Mouse (Mus musculus): Measurements from ENCODE around the gene Gm960.

Gene Gm960

GRCm38 (mm10) chr19:4698205-4698677 lies at the start of gene Gm960:
Gm960 (minus strand) TSS chr19:4698668.
- peak; percentile 62 for DNase-seq

- DNase-seq: no peak
Observed at GRCm38 (mm10) chr19:4747631-4748312, 49.3 kb upstream of the Gm960 start.

DNA sequence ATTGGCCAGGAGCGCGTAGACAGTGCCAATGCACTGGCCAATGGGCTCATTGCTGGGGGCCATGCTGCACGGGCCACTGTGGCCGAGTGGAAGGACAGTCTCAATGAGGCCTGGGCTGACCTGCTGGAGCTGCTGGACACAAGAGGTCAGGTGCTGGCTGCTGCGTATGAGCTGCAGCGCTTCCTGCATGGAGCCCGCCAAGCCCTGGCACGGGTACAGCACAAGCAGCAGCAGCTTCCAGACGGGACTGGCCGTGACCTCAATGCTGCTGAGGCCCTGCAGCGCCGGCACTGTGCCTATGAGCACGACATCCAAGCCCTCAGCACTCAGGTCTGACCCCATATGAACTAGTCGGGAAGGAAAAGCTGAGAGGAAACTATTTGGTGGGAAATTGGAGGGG lies 48.1 kb upstream of the Gm960 start:
- DNase-seq: no peak

DNA sequence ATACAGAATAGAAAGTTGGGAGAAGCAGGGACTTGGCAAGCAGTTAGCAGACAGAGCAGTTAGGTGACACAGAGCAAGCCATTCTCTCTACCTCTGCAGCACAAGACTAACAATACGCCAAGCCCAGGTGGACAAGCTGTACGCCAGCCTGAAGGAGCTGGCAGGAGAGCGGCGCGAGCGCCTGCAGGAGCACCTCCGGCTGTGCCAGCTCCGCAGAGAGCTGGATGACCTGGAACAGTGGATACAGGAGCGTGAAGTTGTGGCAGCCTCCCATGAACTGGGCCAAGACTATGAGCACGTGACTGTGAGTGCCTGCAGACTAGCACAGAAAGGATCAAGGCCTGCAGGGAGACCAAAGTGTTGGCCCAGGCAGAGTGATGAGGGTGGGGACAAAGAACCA lies 47.2 kb upstream of the Gm960 start:
- peak; percentile 24 for DNase-seq

DNA sequence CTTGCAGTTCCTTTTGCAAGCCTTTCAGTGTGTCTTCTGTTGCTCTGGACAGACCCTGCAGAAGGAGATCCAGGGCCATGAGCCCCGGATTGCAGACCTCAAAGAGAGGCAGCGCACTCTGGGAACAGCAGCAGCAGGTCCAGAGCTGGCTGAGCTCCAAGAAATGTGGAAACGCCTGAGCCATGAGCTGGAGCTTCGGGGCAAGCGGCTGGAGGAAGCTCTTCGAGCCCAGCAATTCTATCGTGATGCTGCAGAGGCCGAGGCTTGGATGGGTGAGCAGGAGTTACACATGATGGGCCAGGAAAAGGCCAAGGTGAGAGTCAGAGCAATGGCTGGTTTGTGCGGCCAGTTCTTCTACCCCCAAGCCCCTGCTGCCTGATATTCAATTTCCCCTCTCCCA lies 46.6 kb upstream of the Gm960 start:
- DNase-seq: no peak

- no peak for DNase-seq
Observed at GRCm38 (mm10) chr19:4744026-4744425, 45.6 kb upstream of the Gm960 start.

DNA sequence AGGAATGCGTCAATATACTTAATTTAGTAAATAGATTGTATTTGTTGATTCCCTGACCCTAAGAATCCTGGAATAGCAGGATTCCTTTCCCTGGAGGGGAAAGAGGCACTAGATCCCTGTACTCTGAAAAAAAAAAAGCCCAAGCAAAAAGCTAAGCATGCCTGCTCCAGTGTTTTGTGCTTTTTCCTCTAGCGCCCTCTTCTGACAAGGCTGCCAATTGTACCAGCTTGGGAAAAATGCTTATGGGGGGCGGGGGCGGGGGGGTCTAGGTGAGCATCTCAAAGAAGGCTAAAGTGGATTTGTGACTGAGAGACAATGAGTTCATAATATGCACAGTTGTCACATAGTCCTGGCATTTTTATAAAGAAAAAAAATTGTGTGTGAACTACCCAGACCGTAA lies 45.1 kb upstream of the Gm960 start:
- peak; percentile 35 for DNase-seq

- no peak for DNase-seq
Observed at GRCm38 (mm10) chr19:4742229-4742628, 43.8 kb upstream of the Gm960 start.

- DNase-seq: no peak
Observed at GRCm38 (mm10) chr19:4741482-4741881, 43.0 kb upstream of the Gm960 start.

DNA sequence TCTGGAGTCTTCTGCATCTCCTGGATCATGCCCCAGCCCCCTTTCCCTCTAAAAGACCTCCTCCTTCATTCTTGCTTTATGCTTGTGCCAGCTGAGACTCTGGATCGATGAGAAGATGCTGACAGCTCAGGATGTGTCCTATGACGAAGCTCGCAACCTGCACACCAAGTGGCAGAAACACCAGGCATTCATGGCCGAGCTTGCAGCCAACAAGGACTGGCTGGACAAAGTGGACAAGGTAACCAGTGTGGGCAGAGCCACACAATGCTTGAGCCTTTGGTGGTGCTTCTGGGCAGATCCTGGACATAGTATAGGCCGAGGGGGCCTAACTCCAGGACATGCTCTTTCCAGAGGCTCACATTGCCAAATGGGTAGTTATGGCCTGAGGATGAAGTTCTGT lies 41.3 kb upstream of the Gm960 start:
- no peak for DNase-seq

DNA sequence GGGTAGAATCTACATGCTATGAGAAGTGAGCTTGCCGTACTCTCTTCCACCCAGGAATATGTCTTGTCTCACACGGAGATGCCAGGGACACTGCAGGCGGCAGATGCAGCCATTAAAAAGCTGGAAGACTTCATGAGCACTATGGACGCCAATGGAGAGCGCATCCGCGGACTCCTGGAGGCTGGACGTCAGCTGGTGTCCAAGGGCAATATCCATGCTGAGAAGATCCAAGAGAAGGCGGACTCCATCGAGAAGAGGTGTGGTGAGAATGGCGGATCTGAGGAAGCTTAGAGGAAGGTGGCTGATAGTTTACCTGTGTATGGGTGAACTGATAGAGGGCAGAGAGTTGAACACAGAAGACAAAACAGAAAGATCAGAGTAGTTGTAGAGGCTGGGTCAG lies 40.6 kb upstream of the Gm960 start:
- no peak for DNase-seq

GRCm38 (mm10) chr19:4737866-4738265 lies 39.4 kb upstream of the Gm960 start:
- DNase-seq: no peak

DNA sequence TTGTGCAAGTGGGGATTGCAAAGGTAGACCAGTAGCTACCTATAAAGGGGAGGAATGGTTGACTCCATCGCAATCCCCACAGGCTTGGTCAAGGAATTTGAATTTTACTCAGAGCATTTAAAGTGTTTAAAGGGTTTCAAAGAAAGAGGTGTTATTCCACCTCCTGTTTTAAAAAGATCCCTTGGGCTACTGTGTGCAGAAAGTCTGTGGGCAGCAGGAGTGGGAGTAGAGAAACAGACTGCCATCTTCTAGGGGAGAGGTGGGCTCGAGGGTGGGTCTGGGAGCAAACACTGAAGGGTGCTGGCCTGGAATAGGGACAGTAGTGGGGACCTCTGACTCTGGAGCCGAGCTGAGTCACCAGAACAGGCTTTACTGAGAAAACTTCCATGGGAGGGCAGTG lies 34.6 kb upstream of the Gm960 start:
- no peak for DNase-seq

- DNase-seq: no peak
Observed at GRCm38 (mm10) chr19:4729186-4729585, 30.7 kb upstream of the Gm960 start.

DNA sequence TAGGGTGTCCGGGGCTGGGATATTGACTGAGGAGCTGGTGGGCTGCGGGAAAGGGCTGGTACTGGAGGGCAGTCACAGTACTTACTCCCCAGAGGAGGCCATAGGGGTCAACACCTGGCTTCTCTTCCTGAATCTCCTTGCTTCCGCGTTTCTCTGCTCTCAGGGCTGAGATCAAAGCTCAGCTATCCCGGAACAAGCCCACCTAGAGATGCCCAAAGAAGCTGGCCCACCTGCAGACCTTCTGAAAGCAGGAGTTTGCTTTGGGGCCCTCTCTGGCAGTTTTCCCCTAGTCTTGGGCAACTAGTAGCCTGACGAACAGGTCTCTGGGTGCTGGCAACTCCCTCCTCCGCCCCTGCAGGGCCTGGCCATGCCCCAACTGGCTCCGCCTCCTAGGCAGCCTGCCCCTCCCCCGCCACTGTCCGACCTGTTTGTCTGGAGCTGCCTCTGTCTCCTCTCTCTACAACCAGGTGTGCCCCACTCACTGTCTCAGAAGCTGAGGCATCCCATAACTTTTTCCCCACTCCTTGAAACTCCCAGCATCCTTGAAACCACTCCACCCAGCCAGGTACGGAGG lies 22.3 kb upstream of the Gm960 start:
- DNase-seq: peak; percentile 79

GRCm38 (mm10) chr19:4720112-4720511 lies 21.6 kb upstream of the Gm960 start:
- DNase-seq: no peak

DNA sequence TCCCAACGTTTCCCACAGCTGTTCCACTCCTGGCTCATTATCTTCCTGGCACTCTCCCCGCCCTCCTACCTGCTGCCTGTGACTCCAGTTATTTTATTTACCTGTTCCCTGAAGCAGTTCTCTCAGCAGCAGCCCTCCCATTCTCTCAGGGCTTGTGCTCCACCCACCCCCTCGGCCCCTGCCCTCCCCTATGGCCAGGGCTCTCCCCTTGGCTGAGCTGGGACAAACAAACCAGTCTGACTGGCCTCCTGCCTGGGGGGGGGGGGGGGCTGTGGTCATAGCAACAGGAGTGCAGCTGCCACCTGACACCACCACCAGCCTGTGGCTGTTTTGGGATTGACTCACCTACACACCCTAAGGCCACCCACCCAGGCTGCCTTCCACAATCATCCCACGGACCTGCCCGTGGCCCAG lies 20.9 kb upstream of the Gm960 start:
- peak; percentile 64 for DNase-seq

DNA sequence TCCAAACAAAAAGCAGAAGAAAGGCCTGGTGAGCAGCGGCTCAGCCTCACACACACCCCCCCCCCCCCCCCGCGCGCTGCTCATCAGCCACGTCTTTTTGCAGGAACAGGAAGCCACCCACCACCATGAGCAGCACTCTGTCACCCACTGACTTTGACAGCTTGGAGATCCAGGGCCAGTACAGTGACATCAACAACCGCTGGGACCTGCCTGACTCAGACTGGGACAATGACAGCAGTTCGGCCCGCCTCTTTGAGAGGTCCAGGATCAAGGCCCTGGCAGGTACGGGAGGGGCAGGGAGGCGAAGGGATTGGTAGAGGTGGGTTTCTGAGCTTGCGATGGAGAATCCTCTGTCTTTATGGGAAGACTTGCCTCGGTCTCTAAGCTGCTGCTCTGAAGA lies 20.2 kb upstream of the Gm960 start:
- no peak for DNase-seq

DNA sequence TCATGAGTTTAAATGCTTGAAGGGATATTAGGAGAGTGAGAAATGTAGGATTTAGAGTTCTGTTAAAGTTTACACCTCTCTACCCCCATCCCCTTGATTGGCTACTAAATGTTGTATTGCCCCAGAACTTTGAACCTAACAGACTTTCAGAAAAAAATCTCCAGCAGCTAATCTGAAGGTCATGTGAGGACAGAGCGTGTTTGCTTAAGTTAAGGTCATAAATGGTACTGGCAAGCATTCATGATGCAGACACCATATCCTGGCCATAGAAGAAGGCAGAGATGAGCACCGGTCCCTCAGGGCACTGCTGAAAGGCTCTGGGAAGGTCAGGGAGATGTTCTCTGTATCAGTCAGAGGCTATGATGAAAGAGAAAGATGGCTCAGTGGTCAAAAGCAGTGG lies 18.8 kb upstream of the Gm960 start:
- DNase-seq: peak; percentile 23

DNA sequence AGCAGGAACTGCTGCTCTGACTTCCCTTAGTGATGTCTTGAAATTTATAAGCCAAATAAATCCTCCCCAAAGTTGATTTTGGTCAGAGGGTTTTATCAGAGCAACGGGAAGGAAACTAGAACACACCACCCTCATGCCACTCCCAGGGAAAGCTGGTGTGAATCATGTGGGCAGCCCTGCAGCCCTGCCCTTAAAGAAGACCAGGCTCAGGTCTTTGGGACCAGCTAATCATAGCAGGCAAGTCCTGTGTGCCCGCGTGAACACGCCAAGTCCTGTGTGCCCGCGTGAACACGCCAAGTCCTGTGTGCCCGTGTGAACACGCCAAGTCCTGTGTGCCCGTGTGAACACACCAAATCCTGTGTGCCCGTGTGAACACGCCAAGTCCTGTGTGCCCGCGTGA lies 18.3 kb upstream of the Gm960 start:
- no peak for DNase-seq

DNA sequence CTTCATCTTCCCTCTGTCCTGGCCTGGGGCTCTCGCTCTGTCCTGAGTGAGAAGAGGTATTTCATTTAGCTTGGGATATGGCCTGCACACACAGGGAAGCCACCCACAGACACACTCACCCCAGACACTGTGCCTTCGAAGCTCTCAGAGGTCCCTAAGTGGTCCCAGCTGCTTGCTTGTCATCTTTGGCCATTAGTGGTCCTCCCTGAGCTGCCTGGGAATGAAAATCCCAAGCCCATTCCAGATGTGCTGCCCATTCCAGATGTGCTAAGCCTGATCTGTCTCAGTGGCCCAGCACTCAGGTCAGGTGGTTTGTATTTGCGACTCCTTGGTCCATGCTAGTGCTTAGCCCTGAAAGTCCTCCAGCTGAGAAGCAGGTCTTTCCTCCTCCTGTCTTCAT lies 15.4 kb upstream of the Gm960 start:
- no peak for DNase-seq

DNA sequence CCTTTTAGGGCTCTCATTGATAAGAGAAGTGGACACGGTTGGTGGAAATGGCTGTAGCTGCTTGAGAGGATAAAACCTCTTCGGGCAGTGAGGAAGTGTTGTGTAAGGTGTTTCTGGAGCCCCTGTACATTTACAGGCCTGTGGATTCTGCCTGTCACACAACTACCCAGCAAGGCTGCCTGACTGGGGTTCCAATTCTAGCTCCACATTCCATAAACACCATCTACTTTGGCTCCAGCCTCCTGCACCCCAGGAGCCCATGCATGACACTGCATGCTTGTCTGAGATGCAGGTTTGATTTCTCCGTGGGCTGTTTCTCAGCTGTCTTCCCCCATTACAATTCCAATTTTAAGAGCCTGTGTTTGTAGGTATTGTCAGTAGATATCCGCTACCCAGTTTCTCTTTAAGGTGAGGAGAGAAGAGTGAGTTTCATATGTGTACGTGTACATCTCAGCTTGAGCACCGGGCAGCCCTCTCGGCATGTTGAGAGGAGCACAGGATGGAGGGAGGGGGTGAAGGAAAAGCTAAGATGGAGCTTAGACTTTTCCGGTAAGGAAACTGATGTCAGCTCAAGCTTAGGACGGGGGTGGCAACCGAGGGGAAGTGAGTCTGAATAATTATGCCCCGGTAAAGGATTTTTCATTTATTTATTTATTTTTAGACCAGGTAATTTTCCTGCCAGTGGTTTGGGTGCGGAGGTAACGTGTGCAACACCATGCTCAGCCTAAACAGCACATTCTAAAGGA lies 14.5 kb upstream of the Gm960 start:
- no peak for DNase-seq

DNA sequence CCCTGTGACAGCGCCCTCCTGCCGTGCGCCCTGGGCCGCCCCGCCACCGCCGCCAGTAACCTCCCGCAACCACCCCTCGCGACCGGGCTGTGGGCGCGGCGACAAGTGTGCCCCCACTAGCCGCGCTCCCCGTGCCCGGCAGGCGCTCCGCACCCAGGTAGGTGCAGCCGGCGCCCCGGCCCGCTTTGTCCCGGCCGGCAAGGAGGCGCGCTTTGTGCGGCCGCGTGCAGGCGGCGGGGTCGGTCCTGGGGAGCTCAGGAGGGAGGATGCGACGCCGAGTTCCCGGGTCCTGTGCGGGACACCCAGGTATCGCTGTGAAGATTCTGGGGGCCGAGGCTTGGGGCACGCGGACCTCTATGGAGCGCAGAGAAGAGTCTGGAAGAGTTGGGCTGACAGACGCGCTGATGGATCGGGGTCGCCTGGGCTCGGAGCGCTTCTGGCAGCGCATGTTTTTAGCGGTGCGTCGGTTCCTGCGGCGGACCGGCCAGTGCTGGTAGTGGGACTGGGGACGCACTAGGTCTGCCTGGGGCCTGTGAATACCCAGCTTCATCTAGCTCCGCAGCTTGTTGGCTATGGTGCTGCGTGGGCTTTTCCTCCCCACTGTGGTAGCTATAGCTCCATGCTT lies 13.8 kb upstream of the Gm960 start:
- DNase-seq: no peak

All from kidney, adult 9 months (tissue).